Comparison of ENCODE assay signal across 8 mouse cellular contexts in genomic region chr17:21733529-21734031, GRCm38 (mm10). TPM values are rescaled to one million over a fixed set of nuclear protein-coding genes. Genes with fewer than 3 reads are reported as not detected.
DNase-seq lines count a peak whose midpoint lies in the region; ATAC-seq lines count a peak whose summit lies in the region.

No protein-coding gene starts in this region.

- no peaks in the 10 kb centered on the region for H3K9me3 ChIP-seq in hindbrain, embryonic 13.5 days

- H3K36me3 ChIP-seq in hindbrain, embryonic 13.5 days, result peaks cover 15% of the 10 kb centered on the region

- H3K4me3 ChIP-seq in hindbrain, embryonic 13.5 days, result peak overlapping the region; percentile 63

- H3K4me2 ChIP-seq in hindbrain, embryonic 13.5 days, result peak overlapping the region; percentile 57

- H3K9ac ChIP-seq in hindbrain, embryonic 13.5 days, result peak overlapping the region; percentile 83

- 0% methylated on average over 27 of the region's 27 CpGs for WGBS in hindbrain, embryonic 13.5 days

- peak; percentile 98 for ATAC-seq in hindbrain, embryonic 13.5 days (ENCODE audit: low FRiP score)

- H3K27me3 ChIP-seq in hindbrain, embryonic 13.5 days, result no peaks in the 10 kb centered on the region

- peak overlapping the region; percentile 88 for H3K27ac ChIP-seq in hindbrain, embryonic 13.5 days

- DNase-seq in R1 (ENCODE audit: low read depth, low spot score), result peak; percentile 96
- peak; percentile 73 to 77 for DNase-seq in cerebellum, postnatal 14 days
- peak; percentile 26 to 40 for DNase-seq in frontal cortex, postnatal 14 days (ENCODE audit: low spot score in 2 of 2)
- peak; percentile 34 to 51 for DNase-seq in layer of hippocampus, postnatal 25 days (ENCODE audit: extremely low spot score in 1 of 2, low spot score in 1 of 2)
- DNase-seq in lung, postnatal 25 days (ENCODE audit: low spot score), result peak; percentile 83
- peak; percentile 84 for DNase-seq in retina, embryonic 14.5 days (ENCODE audit: low spot score)
- DNase-seq in thymus, postnatal 4 days, result peak; percentile 81

- peaks cover 10% of the 10 kb centered on the region for H3K4me1 ChIP-seq in hindbrain, embryonic 13.5 days (replicated peaks)

RNA-seq across cellular contexts. Expression of gene Zfp229, which starts 3.0 kb away (rescaled TPM):
- 10.3 and 11.4 TPM in 2 replicates for polyA plus RNA-seq in hindbrain, embryonic 13.5 days (2015; fragmentation: Nextera tagmentation; extraction: Ambion mirVana)
- 1 to 10 TPM; 3.9 TPM for total RNA-seq in layer of hippocampus, postnatal 25 days (2021)

RNA-seq across cellular contexts. Expression of gene Zfp760, which starts 26.0 kb away (rescaled TPM):
- 14.2 and 15.3 TPM in 2 replicates for polyA plus RNA-seq in hindbrain, embryonic 13.5 days (2015; fragmentation: Nextera tagmentation; extraction: Ambion mirVana)
- total RNA-seq in layer of hippocampus, postnatal 25 days (2021), result 1 to 10 TPM; 7.1 to 7.8 TPM

RNA-seq across cellular contexts. Expression of gene Gm10226, which starts 41.9 kb away (rescaled TPM):
- polyA plus RNA-seq in hindbrain, embryonic 13.5 days (2015; fragmentation: Nextera tagmentation; extraction: Ambion mirVana), result 16.8 and 21.3 TPM in 2 replicates
- 1 to 10 TPM; 6.5 to 10.0 TPM for total RNA-seq in layer of hippocampus, postnatal 25 days (2021)

Comparison
In these comparisons a context has a peak if more than half of its experiments do, and no peak if none do; other contexts are left out.
1. Peak in every context shown above with its lines: DNase-seq, ATAC-seq, H3K4me3 ChIP-seq and H3K27ac ChIP-seq.
2. DNase-seq: peak in every context shown above with its lines; median percentile 96 in R1; 84 in retina, embryonic 14.5 days; 83 in lung, postnatal 25 days; 81 in thymus, postnatal 4 days; 75 in cerebellum, postnatal 14 days; 42 in layer of hippocampus, postnatal 25 days; 33 in frontal cortex, postnatal 14 days.